Mouse (Mus musculus) bone marrow macrophage, adult 2 months (primary cell): ENCODE data around the gene Il17rb.

Experiments used
- CTCF ChIP-seq: IDR thresholded peaks from 2 replicates; pipeline ENCODE4 v1.5.1; 2012; ENCODE audit warnings: low read depth, mild to moderate bottlenecking, low read length, moderate library complexity
- POLR2A ChIP-seq: IDR thresholded peaks from 2 replicates; pipeline ENCODE4 v1.6.1; 2012; ENCODE audit warnings: mild to moderate bottlenecking, low read depth, low read length, borderline replicate concordance

GRCm38 (mm10) chr14:29971446-29971845 lies 37.2 kb downstream of the Il17rb start:
- TF ChIP-seq CTCF = no peak
- TF ChIP-seq POLR2A = no peak
